Comparison of ENCODE assay signal across 24 mouse cellular contexts in the genomic region with DNA sequence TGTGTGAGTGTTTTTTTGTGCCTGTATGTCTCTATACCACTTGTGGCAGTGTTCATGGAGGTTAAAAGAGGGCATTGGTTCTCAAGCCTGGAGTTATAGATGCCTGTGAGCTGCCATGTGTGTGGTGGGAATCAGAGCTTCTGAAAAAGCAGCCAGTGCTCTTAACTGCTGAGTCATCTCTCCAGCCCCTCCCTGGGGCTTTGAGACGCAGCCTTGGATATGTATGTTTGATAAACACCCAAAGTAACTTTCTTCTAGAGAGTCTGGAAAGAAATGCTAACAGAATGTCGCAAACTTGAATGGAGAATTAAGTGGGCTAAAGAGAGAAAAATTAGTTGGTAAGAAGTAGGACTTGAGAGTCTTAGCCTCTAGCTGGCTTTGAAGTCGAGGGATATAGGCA. TPM values are rescaled to one million over a fixed set of nuclear protein-coding genes. Genes with fewer than 3 reads are reported as not detected.
DNase-seq lines count a peak whose midpoint lies in the region; ATAC-seq lines count a peak whose summit lies in the region.
"Had no signal": no experiment of that assay in that cellular context is flagged by ENCODE, and none has a peak within 500 bp of the region (broad histone marks: within the 10 kb centered on the region; RNA-seq: fewer than 3 reads in every experiment).

No protein-coding gene starts in this region.

- H3K9me3 ChIP-seq in liver, embryonic 13.5 days (replicated peaks): no peaks in the 10 kb centered on the region
- H3K9me3 ChIP-seq in kidney, embryonic 16.5 days (ENCODE audit: low read length): no peaks in the 10 kb centered on the region
- H3K9me3 ChIP-seq: heart, embryonic 15.5 days; limb, embryonic 12.5 days; midbrain, embryonic 13.5 days; neural tube, embryonic 13.5 days had no signal

- H3K36me3 ChIP-seq in liver, embryonic 13.5 days: no peaks in the 10 kb centered on the region
- H3K36me3 ChIP-seq in kidney, embryonic 16.5 days (ENCODE audit: insufficient read depth, low read length): no peaks in the 10 kb centered on the region
- H3K36me3 ChIP-seq: heart, embryonic 15.5 days; limb, embryonic 12.5 days; midbrain, embryonic 13.5 days; neural tube, embryonic 13.5 days had no signal

- H3K4me3 ChIP-seq in liver, embryonic 13.5 days (replicated peaks): no peak overlapping the region
- no peak overlapping the region for H3K4me3 ChIP-seq in kidney, embryonic 16.5 days (ENCODE audit: low read length)
- H3K4me3 ChIP-seq: gastrocnemius, adult 2 months; heart, embryonic 15.5 days; limb, embryonic 12.5 days; midbrain, embryonic 13.5 days; neural tube, embryonic 13.5 days had no signal

- H3K27ac ChIP-seq in liver, embryonic 13.5 days: no peak overlapping the region
- H3K27ac ChIP-seq in kidney, embryonic 16.5 days (ENCODE audit: low read length): no peak overlapping the region
- H3K27ac ChIP-seq: gastrocnemius, adult 2 months; heart, embryonic 15.5 days; hindbrain, embryonic 14.5 days; kidney, postnatal 0 days; limb, embryonic 12.5 days; midbrain, embryonic 13.5 days; neural tube, embryonic 13.5 days had no signal

- ATAC-seq in liver, embryonic 13.5 days (ENCODE audit: low read depth): no peak
- no peak for ATAC-seq in kidney, embryonic 16.5 days (ENCODE audit: low FRiP score, low TSS enrichment)
- ATAC-seq: forebrain, embryonic 14.5 days; inflammation-experienced regulatory T-cells, adult 6 months; midbrain, embryonic 13.5 days had no signal

- no peak overlapping the region for H3K4me2 ChIP-seq in liver, embryonic 13.5 days
- no peak overlapping the region for H3K4me2 ChIP-seq in kidney, embryonic 16.5 days (replicated peaks; ENCODE audit: low read depth, low read length)
- H3K4me2 ChIP-seq: heart, embryonic 15.5 days; hindbrain, embryonic 14.5 days; limb, embryonic 12.5 days; midbrain, embryonic 13.5 days; neural tube, embryonic 13.5 days had no signal

- H3K9ac ChIP-seq in liver, embryonic 13.5 days: no peak overlapping the region
- H3K9ac ChIP-seq in kidney, embryonic 16.5 days (replicated peaks; ENCODE audit: low read length): no peak overlapping the region
- H3K9ac ChIP-seq: heart, embryonic 15.5 days; hindbrain, embryonic 14.5 days; limb, embryonic 12.5 days; midbrain, embryonic 13.5 days; neural tube, embryonic 13.5 days had no signal

- no peaks in the 10 kb centered on the region for H3K27me3 ChIP-seq in liver, embryonic 13.5 days
- no peaks in the 10 kb centered on the region for H3K27me3 ChIP-seq in kidney, embryonic 16.5 days (ENCODE audit: insufficient read depth, low read length)
- H3K27me3 ChIP-seq: heart, embryonic 15.5 days; limb, embryonic 12.5 days; midbrain, embryonic 13.5 days; neural tube, embryonic 13.5 days had no signal

- peak; percentile 24 for DNase-seq in testis, postnatal 10 days (ENCODE audit: low spot score)
- no peak for DNase-seq in testis, postnatal 14 days (ENCODE audit: low spot score)
- DNase-seq in NIH3T3 (ENCODE audit: low read depth): peak; percentile 65
- DNase-seq in liver, embryonic 13.5 days: peak; percentile 53
- DNase-seq in cerebellum, postnatal 36 days: no peak
- DNase-seq in layer of hippocampus, adult 11-12 months (ENCODE audit: low spot score): no peak
- DNase-seq: adrenal gland, postnatal 10 days; cerebellum, adult 2 months; cerebellum, postnatal 25 days; gastrocnemius, adult 2 months; heart, postnatal 4 days; kidney, adult 18-20 months; layer of hippocampus, postnatal 36 days; lung, postnatal 14 days; thymus, postnatal 36 days had no signal

- WGBS in liver, embryonic 13.5 days (ENCODE audit: insufficient replicate concordance): 35% methylated on average over 3 of the region's 3 CpGs
- 70% methylated on average over 3 of the region's 3 CpGs for WGBS in kidney, embryonic 16.5 days

- peaks cover 9% of the 10 kb centered on the region for H3K4me1 ChIP-seq in liver, embryonic 13.5 days (replicated peaks)
- no peaks in the 10 kb centered on the region for H3K4me1 ChIP-seq in kidney, embryonic 16.5 days (ENCODE audit: insufficient read depth, low read length)
- H3K4me1 ChIP-seq: heart, embryonic 15.5 days; limb, embryonic 12.5 days; midbrain, embryonic 13.5 days had no signal

RNA-seq across cellular contexts. Expression of a gene that starts 34.7 kb away (rescaled TPM):
- 0.91 and 1.00 TPM in 2 replicates for polyA plus RNA-seq in liver, embryonic 13.5 days (2015; fragmentation: Nextera tagmentation; extraction: Ambion mirVana)
- 0.24 and 0.29 TPM in 2 replicates for polyA plus RNA-seq in kidney, embryonic 16.5 days (2015; fragmentation: Nextera tagmentation; extraction: Ambion mirVana)

Comparison
In these comparisons a context has a peak if more than half of its experiments do, and no peak if none do; other contexts are left out.
1. DNase-seq: peak in testis, postnatal 10 days (single experiment), NIH3T3 (single experiment) and liver, embryonic 13.5 days (single experiment); none in testis, postnatal 14 days (single experiment), cerebellum, postnatal 36 days (0 of 2) and layer of hippocampus, adult 11-12 months (single experiment).